Mouse (Mus musculus) heart, postnatal 0 days (tissue): ENCODE results near the gene Aaas. TPM values are rescaled to one million over a fixed set of nuclear protein-coding genes. Genes with fewer than 3 reads are reported as not detected.
A peak's percentile ranks its signal among the peaks of the same experiment; 100 is the strongest.

Experiments used
- ATAC-seq: fragments of 200-750 bp; cut with Nextera tagmentation; 2 replicates; pipeline ENCODE4 v1.8.0; 2017; ENCODE audit warnings: low read depth, moderate number of reproducible peaks, moderate library complexity; ENCODE audit not compliant: insufficient read depth
- DNase-seq: peaks from one replicate; pipeline ENCODE4 v3.0.0-alpha.2; 2016; ENCODE audit warnings: low spot score
- H3K27ac ChIP-seq: fragments of 300-500 bp; sonication (generic); 2 replicates; pipeline ENCODE4 v1.5.1; 2014; ENCODE audit warnings: low read depth, mild to moderate bottlenecking
- H3K27me3 ChIP-seq: fragments of 300-500 bp; sonication (generic); 2 replicates; pipeline ENCODE4 v1.6.1; 2014; ENCODE audit warnings: low read length, mixed read lengths; ENCODE audit not compliant: control insufficient read depth, insufficient read depth
- H3K36me3 ChIP-seq: fragments of 300-500 bp; sonication (generic); replicated peaks from 2 replicates; pipeline ENCODE4 v1.6.1; 2014; ENCODE audit warnings: low read length, mixed read lengths; ENCODE audit not compliant: control insufficient read depth, insufficient read depth
- H3K4me1 ChIP-seq: fragments of 300-500 bp; sonication (generic); 2 replicates; pipeline ENCODE4 v1.6.1; 2014; ENCODE audit warnings: antibody characterized with exemption; ENCODE audit not compliant: control insufficient read depth, insufficient read depth
- H3K4me2 ChIP-seq: fragments of 300-500 bp; sonication (generic); 2 replicates; pipeline ENCODE4 v1.6.1; 2014; ENCODE audit warnings: low read depth, mild to moderate bottlenecking, low read length, moderate library complexity
- H3K4me3 ChIP-seq: fragments of 300-500 bp; sonication (generic); 2 replicates; pipeline ENCODE4 v1.5.1; 2014; ENCODE audit warnings: low read depth, low read length
- H3K9ac ChIP-seq: fragments of 300-500 bp; sonication (generic); replicated peaks from 2 replicates; pipeline ENCODE4 v1.6.1; 2014; ENCODE audit warnings: low read depth, low read length, mixed read lengths
- H3K9me3 ChIP-seq: fragments of 300-500 bp; sonication (generic); replicated peaks from 2 replicates; pipeline ENCODE4 v1.6.1; 2016; ENCODE audit warnings: low read length; ENCODE audit not compliant: control insufficient read depth
- CTCF ChIP-seq: IDR thresholded peaks from 2 replicates; pipeline ENCODE4 v1.5.1; 2016; ENCODE audit warnings: antibody characterized with exemption, control low read depth, low read depth
- EP300 ChIP-seq: IDR thresholded peaks from 2 replicates; pipeline ENCODE4 v1.6.1; 2016; ENCODE audit warnings: antibody characterized with exemption, low read depth
- WGBS: fragments of 180-500 bp; shearing (Covaris S2); extraction: QIAGEN DNeasy Blood & Tissue Kit; methylation state at CpG from one replicate; pipeline ENCODE4 v1.1.7; 2014; 5-methylcytosine and 5-hydroxymethylcytosine counted together
- polyA plus RNA-seq: library from polyadenylated mRNA; unstranded; fragments of >200 nt; fragmentation: Nextera tagmentation; extraction: Ambion mirVana; gene quantifications from 2 replicates; pipeline ENCODE4 v1.2.1, GENCODE M21; 2015
- total RNA-seq: library from RNA; depleted of rRNA; stranded (reverse); fragments of >200 nt; gene quantifications from 2 replicates; pipeline ENCODE4 v1.2.3, GENCODE M21; 2014; ENCODE audit warnings: low replicate concordance

Gene Aaas
- total and polyA plus RNA-seq, 2 experiments from 2014 or later = 18.8 to 25.9 TPM

DNA sequence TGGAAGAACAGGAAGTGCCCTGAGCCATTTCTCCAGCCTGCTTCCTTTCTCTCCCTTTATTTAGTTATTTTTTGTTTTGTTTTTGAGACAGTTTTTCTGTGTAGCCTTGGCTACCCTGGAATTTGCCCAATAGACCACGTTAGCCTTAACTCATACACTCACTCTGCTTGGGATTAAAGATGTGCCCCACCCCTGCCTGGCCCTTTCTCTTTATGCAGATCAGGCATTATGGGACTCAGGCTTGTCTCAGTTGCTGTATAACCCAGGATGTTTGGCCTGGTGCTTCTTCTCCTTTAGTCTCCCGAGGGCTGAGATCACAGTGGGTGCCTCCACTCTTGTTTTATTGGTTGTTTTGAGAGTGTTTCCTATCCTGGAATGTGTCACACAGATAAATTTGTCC lies 41.9 kb upstream of the Aaas start:
- H3K9ac ChIP-seq = no peak overlapping the region
- no peak overlapping the region for H3K4me3 ChIP-seq
- H3K36me3 ChIP-seq = no peaks in the 10 kb centered on the region
- H3K27ac ChIP-seq = peak overlapping the region; percentile 57
- no peak for ATAC-seq
- no peaks in the 10 kb centered on the region for H3K9me3 ChIP-seq
- H3K4me2 ChIP-seq = no peak overlapping the region
- no peak for TF ChIP-seq EP300
- no peak for TF ChIP-seq CTCF
- no peaks in the 10 kb centered on the region for H3K27me3 ChIP-seq
- peaks cover 9% of the 10 kb centered on the region; the same call in 1 of the 2 replicates for H3K4me1 ChIP-seq
- no peak for DNase-seq
- 19% methylated on average over 2 of the region's 2 CpGs for WGBS

DNA sequence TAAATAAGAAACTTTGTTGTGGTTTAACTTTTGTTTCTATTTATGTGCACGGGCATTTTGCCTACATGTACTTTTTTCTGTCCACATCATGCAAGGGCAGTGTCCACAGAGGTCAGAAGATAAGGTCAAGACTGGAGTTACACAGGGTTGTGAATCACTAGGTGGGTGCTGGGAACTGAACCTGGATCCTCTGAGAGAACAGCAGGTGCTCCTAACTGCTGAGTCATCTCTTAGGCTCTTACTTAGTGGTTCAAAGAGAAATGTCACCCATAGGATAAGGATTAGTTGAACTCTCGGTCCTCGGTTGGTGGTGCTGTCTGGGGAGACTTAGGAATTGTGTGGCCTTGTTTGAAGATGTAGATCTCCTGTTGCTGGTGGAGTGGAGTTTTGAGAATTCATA lies 38.4 kb upstream of the Aaas start:
- Histone ChIP-seq H3K4me2 (no peak overlapping the region), H3K36me3 (no peaks in the 10 kb centered on the region), H3K4me1 (no peaks in the 10 kb centered on the region), H3K4me3 (no peak overlapping the region), H3K27ac (no peak overlapping the region), H3K9me3 (no peaks in the 10 kb centered on the region), H3K27me3 (no peaks in the 10 kb centered on the region), H3K9ac (no peak overlapping the region)
- DNase-seq (no peak), ATAC-seq (no peak)
- TF ChIP-seq EP300 (no peak), CTCF (no peak)
- 75% methylated on average over 3 of the region's 3 CpGs for WGBS

DNA sequence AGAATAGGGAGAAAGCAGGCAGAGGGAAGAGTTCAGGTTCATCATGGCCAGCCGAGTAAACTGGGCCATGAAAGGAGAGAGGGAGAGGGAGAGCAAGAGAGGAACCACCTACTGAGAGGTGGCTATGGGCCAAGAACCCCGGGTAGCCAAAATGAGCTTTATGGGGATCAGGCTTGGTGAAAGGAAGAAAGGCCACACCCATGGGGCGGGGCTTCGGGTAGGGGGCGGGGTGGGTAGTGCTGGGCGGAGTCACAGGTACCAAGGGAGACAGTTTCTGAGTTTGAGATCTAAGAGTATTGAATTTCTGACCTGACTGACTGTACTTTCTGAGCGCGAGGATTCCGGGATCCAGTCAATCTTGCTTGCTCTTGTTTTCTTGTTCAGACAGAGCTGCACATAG lies 36.1 kb upstream of the Aaas start:
- Histone ChIP-seq H3K27ac (no peak overlapping the region), H3K4me1 (no peaks in the 10 kb centered on the region), H3K4me2 (no peak overlapping the region), H3K9me3 (no peaks in the 10 kb centered on the region), H3K27me3 (no peaks in the 10 kb centered on the region), H3K36me3 (no peaks in the 10 kb centered on the region), H3K9ac (no peak overlapping the region), H3K4me3 (no peak overlapping the region)
- TF ChIP-seq CTCF = no peak
- TF ChIP-seq EP300 = no peak
- DNase-seq = no peak
- 44% methylated on average over 9 of the region's 9 CpGs for WGBS
- no peak for ATAC-seq

DNA sequence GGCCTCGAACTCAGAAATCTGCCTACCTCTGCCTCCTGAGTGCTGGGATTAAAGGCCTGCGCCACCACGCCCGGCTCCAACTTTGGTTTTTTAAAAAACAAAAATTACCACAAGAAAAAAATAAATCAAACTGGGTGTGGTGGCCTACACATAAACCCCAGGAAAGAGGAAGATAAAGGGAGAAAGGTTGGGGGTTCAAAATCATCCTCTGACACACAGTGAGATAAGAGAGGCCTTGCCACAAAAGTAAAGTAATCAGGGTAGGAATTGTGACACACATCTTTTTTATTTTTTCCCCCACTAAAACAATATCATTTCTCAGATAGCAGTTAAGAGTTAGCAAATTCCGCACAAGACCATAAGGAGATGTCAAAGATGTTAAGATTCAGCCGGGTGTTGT lies 33.1 kb upstream of the Aaas start:
- 88% methylated on average over 6 of the region's 6 CpGs for WGBS
- Histone ChIP-seq H3K9ac (no peak overlapping the region), H3K4me2 (no peak overlapping the region), H3K4me1 (no peaks in the 10 kb centered on the region), H3K27ac (no peak overlapping the region), H3K4me3 (no peak overlapping the region), H3K27me3 (no peaks in the 10 kb centered on the region), H3K9me3 (no peaks in the 10 kb centered on the region), H3K36me3 (no peaks in the 10 kb centered on the region)
- no peak for TF ChIP-seq EP300
- ATAC-seq (no peak), DNase-seq (no peak)

DNA sequence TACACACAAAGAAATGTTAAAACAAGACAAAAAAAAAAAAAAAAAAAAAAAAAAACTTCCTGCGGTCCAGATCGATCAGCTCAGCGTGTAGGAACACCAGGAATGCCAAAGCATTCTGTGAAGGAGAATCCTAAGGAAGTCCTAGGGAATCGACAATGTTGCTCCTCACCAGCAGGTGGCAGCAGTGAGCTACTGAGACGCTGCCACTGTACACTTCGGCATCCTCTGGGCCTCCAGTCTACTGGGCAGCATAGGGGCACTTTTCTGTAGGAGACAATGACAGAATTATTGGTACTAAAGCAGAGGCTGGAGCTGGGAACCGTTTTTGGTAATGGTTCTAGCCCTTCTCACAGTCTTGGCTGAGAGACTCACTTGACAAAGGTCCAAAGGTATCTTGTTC lies 31.0 kb upstream of the Aaas start:
- peak; percentile 37; the same call in 1 of the 2 replicates for ATAC-seq
- Histone ChIP-seq H3K36me3 (no peaks in the 10 kb centered on the region), H3K27ac (no peak overlapping the region), H3K27me3 (no peaks in the 10 kb centered on the region), H3K4me1 (no peaks in the 10 kb centered on the region; the same call in 1 of the 2 replicates), H3K4me2 (no peak overlapping the region), H3K9me3 (no peaks in the 10 kb centered on the region), H3K4me3 (no peak overlapping the region), H3K9ac (no peak overlapping the region)
- 4% methylated on average over 7 of the region's 7 CpGs for WGBS
- DNase-seq = peak; percentile 79
- TF ChIP-seq EP300 (no peak), CTCF (peak; percentile 97)

DNA sequence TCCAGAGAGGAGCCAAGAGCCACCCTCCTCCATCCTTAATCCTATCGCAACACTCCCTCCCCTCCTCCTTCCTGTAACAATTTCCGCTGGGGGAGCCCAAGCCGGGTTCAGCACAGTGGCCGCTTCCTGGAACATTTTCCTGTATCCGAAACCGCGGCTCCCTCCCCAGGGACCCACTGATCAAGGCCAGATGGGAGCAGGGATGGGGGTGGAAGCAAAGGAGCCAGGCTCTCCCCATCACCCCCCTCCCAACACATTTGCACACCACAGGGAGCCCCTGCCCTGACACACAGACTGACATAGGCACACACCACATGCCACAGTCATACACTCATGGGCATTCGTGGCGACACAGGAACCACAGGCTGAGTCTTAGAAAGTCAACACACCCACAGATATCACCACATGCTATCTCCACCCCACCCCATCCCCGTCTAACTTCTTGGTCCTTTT lies 27.3 kb upstream of the Aaas start:
- no peak overlapping the region for H3K9ac ChIP-seq
- TF ChIP-seq EP300 (no peak), CTCF (no peak)
- peak overlapping the region; percentile 77 for H3K27ac ChIP-seq
- DNase-seq (peak; percentile 62), ATAC-seq (peak; percentile 62)
- H3K4me1 ChIP-seq = no peaks in the 10 kb centered on the region; the same call in 1 of the 2 replicates
- 9% methylated on average over 10 of the region's 10 CpGs for WGBS
- peak overlapping the region; percentile 65; the same call in 1 of the 2 replicates for H3K4me3 ChIP-seq
- no peaks in the 10 kb centered on the region for H3K36me3 ChIP-seq
- no peaks in the 10 kb centered on the region for H3K27me3 ChIP-seq
- peak overlapping the region; percentile 98 for H3K4me2 ChIP-seq
- H3K9me3 ChIP-seq = no peaks in the 10 kb centered on the region
